Mouse (Mus musculus) ES-E14 (cell line): ENCODE measurements around the gene Chd3. TPM values are rescaled to one million over a fixed set of nuclear protein-coding genes. Genes with fewer than 3 reads are reported as not detected.
"Not testable (repeated sequence)": the region's sequence is repeated elsewhere in the genome, so short reads cannot be mapped to it uniquely, and the experiment has no call there.

Source experiments
- DNase-seq: peaks from one replicate; pipeline ENCODE4 v3.0.0-alpha.2; 2013; ENCODE audit warnings: low read depth, low spot score
- H3K27ac ChIP-seq: 2 replicates; pipeline ENCODE4 v1.5.1; 2012; ENCODE audit warnings: low read depth, mild to moderate bottlenecking, low read length, moderate library complexity, mixed read lengths; ENCODE audit not compliant: poor library complexity, insufficient read depth, severe bottlenecking
- H3K36me3 ChIP-seq: 2 replicates; pipeline ENCODE4 v1.6.1; 2012; ENCODE audit warnings: mild to moderate bottlenecking, low read length, moderate library complexity, mixed read lengths; ENCODE audit not compliant: control insufficient read depth, poor library complexity, insufficient read depth, severe bottlenecking
- H3K4me1 ChIP-seq, 2 experiments: fragments of 150-350 bp in 1 of 2; sonication (generic) in 1 of 2; 2 replicates each; pipeline ENCODE4 v1.6.1; 2012; ENCODE audit warnings: low read length in 2 of 2, mild to moderate bottlenecking in 1 of 2, mixed read lengths in 1 of 2; ENCODE audit not compliant: control insufficient read depth in 2 of 2, insufficient read depth in 2 of 2, poor library complexity in 1 of 2
- H3K4me3 ChIP-seq, 2 experiments: fragments of 150-350 bp in 1 of 2; sonication (generic) in 1 of 2; 2 replicates each; pipeline ENCODE4 v1.5.1; 2012; ENCODE audit warnings: low read length in 2 of 2, low read depth in 1 of 2, mild to moderate bottlenecking in 1 of 2, mixed read lengths in 1 of 2; ENCODE audit not compliant: insufficient read depth in 1 of 2, poor library complexity in 1 of 2, severe bottlenecking in 1 of 2
- H3K9ac ChIP-seq: 2 replicates; pipeline ENCODE4 v1.6.1; 2012; ENCODE audit warnings: low read depth, mild to moderate bottlenecking, low read length, mixed read lengths; ENCODE audit not compliant: poor library complexity, insufficient read depth, severe bottlenecking
- H3K9me3 ChIP-seq: fragments of 150-350 bp; sonication (generic); 2 replicates; pipeline ENCODE4 v1.6.1; 2012; ENCODE audit warnings: low read depth, mild to moderate bottlenecking, low read length; ENCODE audit not compliant: control insufficient read depth, insufficient read depth
- CHD2 ChIP-seq: IDR thresholded peaks from 2 replicates; pipeline ENCODE4 v1.6.1; 2014; ENCODE audit warnings: mild to moderate bottlenecking, low read depth, low read length, inconsistent platforms
- HCFC1 ChIP-seq: IDR thresholded peaks from 2 replicates; pipeline ENCODE4 v1.6.1; 2012; ENCODE audit warnings: low read length, inconsistent platforms, borderline replicate concordance; ENCODE audit not compliant: insufficient read depth
- MAFK ChIP-seq: IDR thresholded peaks from 2 replicates; pipeline ENCODE4 v1.6.1; 2014; ENCODE audit warnings: mild to moderate bottlenecking, low read depth, low read length, inconsistent platforms; ENCODE audit not compliant: insufficient read depth
- ZC3H11A ChIP-seq: IDR thresholded peaks from 2 replicates; pipeline ENCODE4 v1.6.1; 2012; ENCODE audit warnings: low read depth, mild to moderate bottlenecking, inconsistent platforms, low read length, borderline replicate concordance
- ZNF384 ChIP-seq: IDR thresholded peaks from 2 replicates; pipeline ENCODE4 v1.6.1; 2012; ENCODE audit warnings: low read depth, low read length, inconsistent platforms
- in situ Hi-C, 2 experiments: fragments of 600-800 bp; cut with MboI; formaldehyde crosslinking; loops; one replicate each; pipeline ENCODE4 v1.15.1; 2025; ENCODE audit warnings: low sequenced_read_pairs in 2 of 2, inconsistent platforms in 1 of 2; ENCODE audit not compliant: unreplicated experiment in 2 of 2
- total RNA-seq: library from RNA; depleted of rRNA; stranded (reverse); fragments of 300-350 nt; gene quantifications from 2 replicates; pipeline ENCODE4 v1.2.3, GENCODE M21; 2012

Chd3 gene
- total RNA-seq, 1 experiment, result 27.0 TPM

DNA sequence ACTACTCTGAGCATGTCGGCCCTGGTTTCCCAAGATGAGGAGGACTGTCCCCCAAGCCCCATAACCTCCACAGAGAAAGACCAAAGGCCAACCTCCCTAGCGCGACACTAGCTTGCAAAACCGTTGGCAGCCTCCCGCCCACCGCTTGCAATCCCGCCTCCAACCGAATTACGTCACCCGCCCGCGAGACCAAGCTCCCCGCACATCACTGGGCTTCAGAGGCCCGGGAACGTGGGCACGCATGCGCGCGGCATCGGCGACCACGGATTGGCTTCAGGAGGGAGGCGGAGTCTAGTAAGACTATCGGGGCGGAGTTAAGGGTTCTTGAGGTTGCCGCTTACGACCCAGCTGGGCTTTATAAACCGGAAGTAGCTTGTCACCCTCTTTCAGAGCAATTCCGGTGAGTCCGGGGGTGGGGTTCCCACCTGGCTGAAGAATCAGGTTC is 45.5 kb downstream of the Chd3 start, which contains the start of the genes Cntrob and Trappc1:
Cntrob (minus strand) TSS at position 109 of the 445 bp plus-strand sequence.
Trappc1 (plus strand) TSS at position 314 of the 445 bp plus-strand sequence.
- peak; percentile 98 for DNase-seq
- Histone ChIP-seq H3K4me3 (peak within 1 kb of the TSS; percentile 80 to 90), H3K9me3 (no peaks in the 10 kb centered on the region), H3K36me3 (peaks cover 10% of the 10 kb centered on the region; the same call in 1 of the 2 replicates), H3K4me1 (peaks cover 0 to 10% of the 10 kb centered on the region in 2 experiments; a peak in 2 of 4 replicates), H3K27ac (peak within 1 kb of the TSS; percentile 48), H3K9ac (peak within 1 kb of the TSS; percentile 92)
- TF ChIP-seq CHD2, result no peak; the same call in 1 of the 2 replicates
- no peak for TF ChIP-seq HCFC1
- in situ Hi-C loops, result no loop called here

DNA sequence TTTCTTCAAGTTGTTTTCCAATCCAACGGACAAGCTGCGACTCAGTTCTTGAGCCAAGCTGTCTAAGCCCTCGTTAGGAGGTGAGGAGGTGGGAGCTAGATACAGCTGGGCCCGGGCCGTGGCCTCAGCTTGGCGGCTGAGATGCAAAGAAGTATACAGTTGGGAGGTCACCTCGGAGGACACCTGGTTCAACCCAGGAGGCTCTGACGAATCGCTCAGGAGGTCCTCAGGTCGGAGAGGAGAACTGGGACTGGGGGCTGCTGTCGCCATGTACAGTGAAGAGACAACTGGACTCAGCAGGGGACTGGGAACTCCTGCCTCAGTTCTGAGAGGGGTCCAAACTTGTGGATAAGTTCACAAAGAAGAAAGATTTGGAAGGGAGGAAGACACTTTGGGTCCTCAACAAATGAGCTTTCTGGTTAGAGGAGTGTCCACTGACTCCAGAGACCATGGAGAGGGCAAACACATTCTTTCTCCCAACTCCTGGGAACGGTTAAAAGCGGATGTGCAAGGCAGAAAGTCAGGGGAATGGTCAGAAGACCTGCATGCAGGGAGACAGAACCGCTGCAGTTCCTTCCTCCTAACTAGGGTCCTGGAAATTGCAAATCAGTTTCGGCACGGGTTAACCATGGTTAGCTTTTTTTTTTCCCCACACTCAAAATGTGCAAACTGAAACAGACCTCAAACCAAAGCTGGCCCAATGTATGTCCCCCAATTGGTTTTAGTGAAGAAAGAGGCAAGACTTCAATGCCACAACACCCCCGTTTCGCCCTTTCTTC is 46.3 kb downstream of the Chd3 start:
- peak overlapping the region; percentile 80 to 90 for H3K4me3 ChIP-seq
- H3K4me1 ChIP-seq, result peaks cover 0 to 10% of the 10 kb centered on the region in 2 experiments; a peak in 2 of 4 replicates
- H3K9ac ChIP-seq, result peak overlapping the region; percentile 92
- H3K36me3 ChIP-seq, result peaks cover 10% of the 10 kb centered on the region; the same call in 1 of the 2 replicates
- H3K27ac ChIP-seq, result 0 out of 2 replicates have a peak overlapping the region, but pooled peaks have one; percentile 48
- no peak for DNase-seq
- H3K9me3 ChIP-seq, result no peaks in the 10 kb centered on the region
- in situ Hi-C loops, result no loop called here
- no peak for TF ChIP-seq HCFC1
- no peak for TF ChIP-seq CHD2
- TF ChIP-seq ZC3H11A, result no peak
- TF ChIP-seq ZNF384, result no peak
- TF ChIP-seq MAFK, result no peak

DNA sequence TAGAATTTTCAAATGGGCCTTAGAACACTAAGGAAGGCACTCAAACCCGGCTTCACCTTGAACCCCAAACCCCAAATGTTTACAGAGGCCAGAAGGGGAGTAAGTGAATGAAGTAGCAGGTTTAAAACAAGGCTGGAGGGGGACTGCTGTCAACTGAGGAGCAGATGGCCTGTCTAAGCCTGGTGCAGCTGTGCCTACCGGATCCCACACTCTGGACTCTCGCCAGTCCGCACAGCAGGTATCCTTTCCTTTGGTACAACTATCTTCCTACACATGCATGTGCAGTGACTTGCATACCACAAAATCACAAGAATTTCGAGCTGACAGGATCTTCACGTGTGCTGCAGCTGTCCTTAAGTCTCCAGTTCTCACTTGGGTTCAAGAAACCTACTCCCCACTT is 47.2 kb downstream of the Chd3 start:
- TF ChIP-seq ZC3H11A (no peak), HCFC1 (no peak), CHD2 (no peak), MAFK (no peak), ZNF384 (no peak)
- H3K9me3 ChIP-seq, result no peaks in the 10 kb centered on the region
- H3K9ac ChIP-seq, result no peak overlapping the region
- DNase-seq, result no peak
- no peak overlapping the region for H3K27ac ChIP-seq
- H3K4me3 ChIP-seq, result peak overlapping the region in 1 of 2 experiments; percentile 90; a peak in 1 of 4 replicates
- peaks cover 12% of the 10 kb centered on the region; the same call in 1 of the 2 replicates for H3K36me3 ChIP-seq
- H3K4me1 ChIP-seq, result peaks cover 0 to 8% of the 10 kb centered on the region in 2 experiments; a peak in 2 of 4 replicates
- in situ Hi-C loops, result no loop called here

DNA sequence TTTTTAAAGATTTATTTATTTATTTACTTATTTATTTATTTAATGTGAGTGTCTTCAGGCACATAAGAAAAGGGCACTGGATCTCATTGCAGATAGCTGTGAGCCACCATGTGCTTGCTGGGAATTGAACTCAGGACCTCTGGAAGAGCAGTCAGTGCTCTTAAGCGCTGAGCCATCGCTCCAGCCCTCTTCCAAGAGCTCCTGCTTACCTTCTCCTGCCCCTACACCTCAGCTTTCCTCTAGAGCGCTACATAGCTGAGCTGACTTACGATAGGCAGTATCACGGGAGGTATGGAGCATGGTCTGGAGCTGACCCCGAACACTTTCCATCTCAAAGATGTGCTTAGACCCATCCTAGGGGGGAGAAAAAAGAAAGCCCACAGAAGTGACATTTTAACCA is 47.6 kb downstream of the Chd3 start:
- DNase-seq, result no peak
- no peak for TF ChIP-seq MAFK
- TF ChIP-seq ZC3H11A, result no peak
- no peak for TF ChIP-seq HCFC1
- no peak for TF ChIP-seq ZNF384
- no peak for TF ChIP-seq CHD2
- Histone ChIP-seq H3K27ac (no peak overlapping the region), H3K9ac (no peak overlapping the region), H3K4me3 (no peak overlapping the region), H3K9me3 (no peaks in the 10 kb centered on the region), H3K36me3 (peaks cover 12% of the 10 kb centered on the region; the same call in 1 of the 2 replicates), H3K4me1 (peaks cover 0 to 7% of the 10 kb centered on the region in 2 experiments; a peak in 2 of 4 replicates)
- in situ Hi-C loops, result no loop called here

DNA sequence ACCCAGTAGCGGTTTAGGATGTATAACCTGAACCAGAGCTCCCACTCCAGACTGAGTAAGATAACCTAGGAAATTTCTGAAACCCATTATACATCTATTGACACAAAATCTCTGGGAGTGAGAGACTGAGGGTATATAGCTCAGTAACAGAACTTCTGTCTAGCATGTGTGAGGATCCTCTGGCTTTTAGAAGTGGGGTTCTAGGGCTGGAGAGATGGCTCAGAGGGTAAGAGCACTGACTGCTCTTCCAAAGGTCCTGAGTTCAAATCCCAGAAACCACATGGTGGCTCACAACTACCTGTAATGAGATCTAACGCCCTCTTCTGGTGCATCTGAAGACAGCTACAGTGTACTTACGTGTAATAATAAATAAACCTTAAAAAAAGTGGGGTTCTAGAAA is 51.2 kb downstream of the Chd3 start:
- H3K9me3 ChIP-seq, DNase-seq, H3K27ac ChIP-seq, H3K4me3 ChIP-seq, in situ Hi-C loops, H3K9ac ChIP-seq, H3K4me1 ChIP-seq: not testable (repeated sequence)
- H3K36me3 ChIP-seq, result peaks cover 16% of the 10 kb centered on the region; the same call in 1 of the 2 replicates
